Mouse (Mus musculus): ENCODE results near the gene Trmu. TPM values are rescaled to one million over a fixed set of nuclear protein-coding genes. Genes with fewer than 3 reads are reported as not detected.
"Not testable (repeated sequence)": the region's sequence is repeated elsewhere in the genome, so short reads cannot be mapped to it uniquely, and the experiment has no call there.

Trmu gene
- total RNA-seq (2015) (7.4 and 7.6 TPM in 2 replicates), total RNA-seq (2017) (22.6 and 24.7 TPM in 2 replicates)

GRCm38 (mm10) chr15:85878848-85879497, at the start of gene Trmu:
Gene Trmu, plus strand, starts transcription at chr15:85879312.
- ATAC-seq (replicated peaks; ENCODE audit: poor library complexity) = peak; percentile 93

DNA sequence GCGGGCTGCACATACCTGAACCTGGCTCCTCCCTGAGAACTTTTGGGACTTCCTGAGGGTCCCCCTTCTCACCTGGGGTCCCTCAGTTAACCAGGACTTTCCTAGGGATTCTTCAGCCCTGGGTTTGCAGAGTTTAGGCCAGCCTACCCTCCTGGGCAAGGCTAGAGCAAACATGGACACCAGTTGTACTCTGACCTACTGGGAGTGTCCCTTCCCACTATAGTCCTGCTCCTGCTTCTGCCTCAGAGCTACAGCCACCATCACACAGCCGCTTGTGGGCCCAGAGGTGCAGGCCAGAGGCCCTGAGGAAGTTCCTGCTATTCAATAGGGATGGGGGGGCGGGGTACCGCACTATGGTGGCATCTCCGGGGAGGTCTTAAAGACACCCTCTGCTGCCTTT, 49.6 kb upstream of the Trmu start:
- ATAC-seq (replicated peaks; ENCODE audit: poor library complexity) = no peak

- ATAC-seq (replicated peaks; ENCODE audit: poor library complexity) = peak; percentile 92
Observed at GRCm38 (mm10) chr15:85831954-85832590, 47.0 kb upstream of the Trmu start, which contains the start of gene Ttc38. Gene Ttc38, plus strand, starts transcription at chr15:85832306.

DNA sequence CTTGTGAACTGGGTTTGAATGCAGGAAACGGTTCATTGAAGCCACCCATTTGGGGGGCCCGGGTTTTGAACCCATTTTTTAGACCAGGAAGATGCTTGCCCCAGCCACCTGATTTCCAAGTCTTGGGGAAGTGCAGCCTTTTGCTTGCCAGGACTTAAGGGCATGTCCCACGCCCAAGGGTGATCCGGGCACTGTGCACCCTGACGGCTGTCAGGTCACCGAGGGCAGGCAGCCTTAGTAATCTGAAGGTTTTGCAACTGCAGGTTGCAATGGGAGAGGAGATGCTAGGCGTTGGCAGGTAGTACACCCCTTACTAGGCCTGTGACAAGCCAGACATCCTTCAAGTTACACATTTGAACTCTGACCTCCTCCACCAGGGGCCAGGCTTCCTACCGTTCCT, 46.5 kb upstream of the Trmu start:
- ATAC-seq (replicated peaks; ENCODE audit: poor library complexity) = peak; percentile 7; the same call in 1 of the 2 replicates

- 0 out of 2 replicates have a peak, but pooled peaks have one; percentile 32 for ATAC-seq (replicated peaks; ENCODE audit: poor library complexity)
Observed at GRCm38 (mm10) chr15:85835335-85835734, 43.8 kb upstream of the Trmu start.

GRCm38 (mm10) chr15:85836887-85837286, 42.2 kb upstream of the Trmu start:
- no peak for ATAC-seq (replicated peaks; ENCODE audit: poor library complexity)

- ATAC-seq (replicated peaks; ENCODE audit: poor library complexity) = peak; percentile 75
Observed at GRCm38 (mm10) chr15:85840983-85841382, 38.1 kb upstream of the Trmu start.

DNA sequence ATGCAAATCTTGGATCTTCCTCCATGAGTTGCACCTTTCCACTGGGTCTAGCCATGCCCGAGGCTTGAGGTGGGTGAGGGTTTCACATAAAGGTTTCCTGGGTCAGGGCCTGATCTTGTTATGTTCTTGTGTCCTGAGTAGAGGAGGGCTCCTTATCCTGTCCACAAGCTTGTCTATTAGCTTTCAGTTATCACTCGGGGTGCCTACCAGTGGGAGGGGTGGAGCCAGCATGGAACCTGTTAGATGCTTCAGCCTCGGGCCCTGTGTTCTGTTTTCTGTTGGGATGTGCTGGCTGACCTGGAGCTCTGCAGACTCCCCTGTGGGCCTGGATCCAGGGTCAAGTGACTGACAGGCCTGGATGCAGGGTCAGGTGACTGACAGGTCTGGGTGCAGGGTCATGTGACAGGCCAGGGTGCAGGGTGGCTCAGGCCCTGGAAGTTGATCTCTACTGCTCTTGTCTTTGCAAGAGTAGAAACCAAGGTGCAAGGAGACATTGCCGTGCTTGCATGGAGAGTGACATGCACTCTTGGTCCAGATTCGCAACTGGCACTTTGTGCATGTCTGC, 37.2 kb upstream of the Trmu start:
- ATAC-seq (replicated peaks; ENCODE audit: poor library complexity) = peak; percentile 55; the same call in 1 of the 2 replicates

GRCm38 (mm10) chr15:85845071-85845470, 34.0 kb upstream of the Trmu start:
- ATAC-seq (replicated peaks; ENCODE audit: poor library complexity) = no peak

DNA sequence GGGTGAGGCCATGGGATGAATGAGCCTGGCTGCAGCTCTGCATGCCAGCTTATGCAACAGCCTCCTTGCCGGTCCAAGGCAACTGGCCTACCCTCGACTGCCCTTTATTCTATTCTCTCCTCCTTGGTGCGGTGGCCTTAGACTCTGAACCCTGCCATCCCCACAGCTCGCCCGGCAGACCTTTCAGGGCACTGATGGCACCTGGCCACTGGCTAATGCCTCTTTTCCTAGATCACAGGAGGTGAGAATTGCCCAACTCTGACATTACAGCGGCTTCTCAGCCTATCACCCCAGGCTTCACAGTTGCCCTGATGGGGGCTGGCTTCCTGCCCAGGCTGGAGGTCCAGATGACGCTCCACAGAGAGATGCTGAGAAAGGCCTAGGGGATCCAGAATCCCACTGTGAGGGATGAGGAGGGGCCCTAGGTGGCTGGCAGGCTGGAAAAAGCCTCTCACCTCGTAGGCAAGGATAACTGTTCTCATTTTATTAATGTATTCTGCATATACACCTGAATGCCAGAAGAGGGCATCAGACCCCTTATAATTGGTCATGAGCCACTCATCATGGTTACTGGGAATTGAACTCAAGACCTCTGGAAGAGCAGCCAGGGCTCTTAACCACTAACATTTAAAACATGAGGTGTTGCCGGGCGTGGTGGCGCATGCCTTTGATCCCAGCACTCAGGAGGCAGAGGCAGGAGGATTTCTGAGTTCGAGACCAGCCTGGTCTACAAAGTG, 27.3 kb upstream of the Trmu start:
- ATAC-seq (replicated peaks; ENCODE audit: poor library complexity) = peak; percentile 69; the same call in 1 of the 2 replicates

GRCm38 (mm10) chr15:85858980-85859489, 20.1 kb upstream of the Trmu start:
- no peak for ATAC-seq (replicated peaks; ENCODE audit: poor library complexity)

DNA sequence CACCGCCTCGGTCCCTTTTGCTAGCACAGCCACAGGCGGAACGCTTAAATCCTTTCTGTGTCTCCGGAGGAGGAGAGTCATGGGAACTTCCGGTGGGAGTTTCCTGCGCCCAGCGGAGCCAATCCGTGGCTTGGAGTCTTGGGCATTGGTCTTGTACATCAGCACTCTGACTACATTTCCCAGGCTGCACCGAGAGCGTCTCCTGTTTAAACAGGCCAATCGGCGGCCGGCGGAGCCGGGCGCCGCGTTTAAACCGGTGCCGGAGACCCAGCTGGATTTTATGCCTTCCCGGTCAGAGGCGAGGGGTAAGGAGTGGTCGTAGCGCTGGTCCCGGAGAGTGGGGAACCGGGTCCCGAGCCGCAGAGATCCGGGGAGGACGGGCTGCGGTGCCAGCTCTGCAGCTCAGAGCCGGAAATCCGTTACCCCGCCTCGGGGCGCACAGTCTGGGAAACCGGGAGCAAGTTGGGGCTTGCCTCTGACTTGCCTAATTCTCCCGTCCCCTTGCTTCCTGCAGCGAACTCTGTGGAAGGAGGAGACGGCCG, 19.6 kb upstream of the Trmu start, which contains the start of gene Gtse1:
Gtse1 (plus strand) TSS at position 256 of the 542 bp plus-strand sequence.
- ATAC-seq (replicated peaks; ENCODE audit: poor library complexity) = peak; percentile 99

GRCm38 (mm10) chr15:85865913-85866312, 13.2 kb upstream of the Trmu start:
- ATAC-seq (replicated peaks; ENCODE audit: poor library complexity) = not testable (repeated sequence)

DNA sequence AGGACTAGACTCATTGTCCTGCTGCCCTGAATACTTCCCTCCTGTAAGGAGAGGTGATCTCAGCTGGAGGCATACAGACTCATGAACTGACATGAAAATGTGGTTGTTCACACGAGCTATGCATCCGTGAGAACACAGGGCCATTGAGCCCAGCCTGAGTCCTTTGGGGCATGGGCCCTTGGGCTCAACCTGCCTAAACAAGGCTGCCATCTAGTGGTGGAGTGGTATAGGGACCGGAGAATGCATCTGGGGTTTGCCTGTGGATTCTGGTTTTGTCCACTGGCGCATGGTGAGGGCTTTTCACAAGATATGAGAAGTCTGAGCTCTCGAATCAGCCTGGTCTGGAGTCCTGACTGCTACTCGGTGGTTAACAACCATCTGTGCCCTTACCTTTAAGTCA, 11.4 kb upstream of the Trmu start:
- peak; percentile 98 for ATAC-seq (replicated peaks; ENCODE audit: poor library complexity)

GRCm38 (mm10) chr15:85877336-85877735, 1.8 kb upstream of the Trmu start:
- ATAC-seq (replicated peaks; ENCODE audit: poor library complexity) = no peak

DNA sequence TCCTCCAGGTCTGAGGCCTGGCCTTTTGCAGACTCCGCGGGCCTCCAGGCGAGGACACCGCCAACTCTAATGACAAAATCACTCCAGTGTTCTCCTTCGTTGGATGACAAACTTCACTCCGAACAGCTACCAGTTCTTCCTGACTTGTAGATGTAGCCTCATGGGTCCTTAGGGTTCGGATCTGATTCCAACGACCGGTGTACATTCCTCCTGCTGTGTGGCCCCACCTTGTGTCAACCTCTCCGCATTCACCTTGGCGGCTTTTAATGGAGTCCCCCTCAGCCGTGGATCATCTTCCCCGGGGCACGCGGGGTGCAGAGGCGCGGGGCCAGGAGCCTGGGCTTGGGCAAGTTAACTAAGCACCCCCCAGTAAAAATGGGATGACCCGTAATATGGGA, 385 bp downstream of the Trmu start:
- peak; percentile 27 for ATAC-seq (replicated peaks; ENCODE audit: poor library complexity)

DNA sequence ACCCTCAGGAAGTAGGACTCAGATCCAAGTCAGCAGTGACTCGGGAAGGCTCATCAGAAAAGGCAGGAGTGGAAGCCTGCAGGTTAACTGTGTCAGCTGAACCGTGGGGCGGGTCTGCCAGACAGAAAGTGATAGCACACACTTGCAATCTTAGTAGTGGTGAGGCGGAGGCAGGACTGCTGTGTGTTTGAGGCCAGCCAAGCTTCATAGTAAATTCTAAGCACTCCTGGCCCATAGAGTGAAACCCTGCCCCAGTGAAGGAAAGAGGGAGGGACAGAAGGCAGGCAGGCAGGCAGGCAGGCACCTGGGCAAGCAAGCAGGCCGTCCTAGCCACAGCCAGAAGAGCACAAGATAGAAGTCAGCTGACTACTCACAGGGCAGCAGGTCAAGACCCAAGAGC, 6.5 kb downstream of the Trmu start:
- no peak for ATAC-seq (replicated peaks; ENCODE audit: poor library complexity)

GRCm38 (mm10) chr15:85889235-85889634, 10.1 kb downstream of the Trmu start:
- peak; percentile 55 for ATAC-seq (replicated peaks; ENCODE audit: poor library complexity)

DNA sequence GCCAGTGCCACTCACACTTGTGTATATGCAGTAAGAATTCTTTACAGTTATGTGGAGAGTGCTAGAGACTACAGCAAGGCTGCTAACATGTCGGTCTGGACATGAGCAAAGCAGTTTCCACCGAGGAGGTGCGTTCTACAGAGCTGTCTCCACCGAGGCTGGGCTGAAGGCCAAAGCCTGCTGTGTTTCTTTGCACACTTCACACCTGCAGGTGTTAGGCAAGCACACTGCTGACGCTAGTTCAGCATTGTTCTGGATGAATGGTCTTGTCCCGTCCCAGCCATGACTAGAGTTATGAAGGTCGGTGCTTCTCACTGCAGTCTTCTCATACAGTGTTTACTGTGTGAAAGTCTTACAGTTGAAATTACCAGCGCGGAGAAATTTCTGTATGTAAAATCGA, 12.9 kb downstream of the Trmu start:
- no peak for ATAC-seq (replicated peaks; ENCODE audit: poor library complexity)

DNA sequence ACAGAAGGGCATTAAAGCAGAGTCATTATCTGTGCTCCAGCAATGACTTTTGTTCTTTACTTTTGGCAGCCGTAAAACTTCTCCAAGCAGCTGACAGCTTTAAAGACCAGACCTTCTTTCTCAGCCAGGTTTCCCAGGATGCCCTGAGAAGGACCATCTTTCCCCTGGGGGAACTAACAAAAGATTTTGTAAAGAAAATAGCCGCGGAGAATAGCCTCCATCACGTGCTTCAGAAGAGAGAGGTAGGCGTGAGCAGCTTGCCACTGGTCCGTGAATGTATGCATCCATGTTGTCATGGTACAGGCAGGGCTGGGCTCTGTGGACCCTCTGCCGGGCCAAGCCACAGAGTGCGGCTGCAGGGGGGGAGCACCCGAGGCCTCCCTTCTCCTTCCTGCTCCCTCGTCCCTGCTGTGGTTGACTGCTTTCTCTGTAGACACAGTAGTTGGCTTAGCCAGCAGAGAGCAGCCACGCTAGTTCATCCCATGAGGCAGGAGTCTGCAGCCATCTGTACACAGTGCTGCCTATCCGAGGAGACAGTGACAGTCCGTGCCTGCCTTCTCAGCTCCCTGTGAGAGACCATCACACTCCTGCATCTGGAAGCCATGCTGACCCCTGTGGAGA, 13.5 kb downstream of the Trmu start:
- no peak for ATAC-seq (replicated peaks; ENCODE audit: poor library complexity)

Data from megakaryocyte progenitor cell, adult 5-6 weeks (primary cell).